Mouse (Mus musculus) forebrain, embryonic 12.5 days (tissue): ENCODE results near the gene Lrp1. TPM values are rescaled to one million over a fixed set of nuclear protein-coding genes. Genes with fewer than 3 reads are reported as not detected.

Experiments
- ATAC-seq: fragments of 200-750 bp; cut with Nextera tagmentation; 2 replicates; pipeline ENCODE4 v1.8.0; 2017; ENCODE audit warnings: moderate TSS enrichment; ENCODE audit not compliant: low FRiP score
- H3K27ac ChIP-seq: fragments of 300-500 bp; sonication (generic); 2 replicates; pipeline ENCODE4 v1.5.1; 2016; ENCODE audit warnings: mild to moderate bottlenecking
- H3K27me3 ChIP-seq: fragments of 300-500 bp; sonication (generic); 2 replicates; pipeline ENCODE4 v1.6.1; 2016; ENCODE audit warnings: mild to moderate bottlenecking
- H3K36me3 ChIP-seq: fragments of 300-500 bp; sonication (generic); replicated peaks from 2 replicates; pipeline ENCODE4 v1.6.1; 2016; ENCODE audit warnings: mild to moderate bottlenecking
- H3K4me1 ChIP-seq: fragments of 300-500 bp; sonication (generic); 2 replicates; pipeline ENCODE4 v1.6.1; 2016
- H3K4me2 ChIP-seq: fragments of 300-500 bp; sonication (generic); 2 replicates; pipeline ENCODE4 v1.6.1; 2016; ENCODE audit warnings: mild to moderate bottlenecking, moderate library complexity
- H3K4me3 ChIP-seq: fragments of 300-500 bp; sonication (generic); replicated peaks from 2 replicates; pipeline ENCODE4 v1.5.1; 2016; ENCODE audit warnings: mild to moderate bottlenecking
- H3K9ac ChIP-seq: fragments of 300-500 bp; sonication (generic); 2 replicates; pipeline ENCODE4 v1.6.1; 2016; ENCODE audit warnings: mild to moderate bottlenecking
- H3K9me3 ChIP-seq: fragments of 300-500 bp; sonication (generic); 2 replicates; pipeline ENCODE4 v1.6.1; 2016
- WGBS: fragments of 180-500 bp; shearing (Covaris S2); methylation state at CpG from one replicate; pipeline ENCODE4 v1.1.7; 2016; 5-methylcytosine and 5-hydroxymethylcytosine counted together
- polyA plus RNA-seq: library from polyadenylated mRNA; unstranded; fragments of >200 nt; fragmentation: Nextera tagmentation; extraction: Ambion mirVana; gene quantifications from 2 replicates; pipeline ENCODE4 v1.2.1, GENCODE M21; 2016

The Lrp1 gene
- 81.4 and 81.8 TPM in 2 replicates for polyA plus RNA-seq

DNA sequence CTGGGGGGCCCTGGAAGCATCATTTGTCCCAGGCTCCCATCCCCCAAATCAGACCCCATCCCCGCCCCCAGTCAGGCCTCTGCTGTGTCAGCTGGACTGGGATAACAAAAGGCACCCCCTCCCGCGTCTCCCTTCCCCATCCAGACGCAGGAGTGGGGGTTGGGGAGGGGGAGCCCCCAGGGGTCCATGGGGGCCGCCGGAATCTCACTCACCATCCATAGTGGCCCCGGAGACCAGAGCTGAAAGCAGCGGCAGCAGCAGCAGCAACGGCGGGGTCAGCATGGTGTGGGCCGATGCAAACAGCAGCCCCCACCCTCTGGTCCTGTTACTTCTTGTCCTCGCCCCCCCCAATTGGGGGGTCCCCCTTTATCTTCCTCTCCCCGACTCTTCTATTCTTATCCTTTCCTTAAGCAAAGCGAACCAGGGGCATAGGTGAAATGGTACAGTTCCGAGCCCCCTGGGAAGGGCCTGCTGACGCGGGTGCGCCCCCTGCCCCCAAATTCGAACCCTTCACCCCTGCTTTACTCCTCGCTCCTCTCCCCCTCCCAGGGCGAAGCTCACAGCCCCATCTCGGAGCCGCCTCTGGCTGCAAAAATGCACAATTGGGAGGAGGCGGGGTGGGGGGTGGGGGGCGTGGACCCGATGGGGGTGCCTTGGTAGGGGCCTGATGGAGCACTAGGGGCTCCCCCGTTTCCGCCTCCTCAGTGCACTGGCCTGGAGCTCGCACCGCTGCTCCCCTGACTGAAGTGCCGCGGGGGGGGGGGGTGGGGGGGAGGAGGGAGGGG, at the start of gene Lrp1:
Gene Lrp1 (minus strand): TSS at position 743 of the 785 bp plus-strand sequence.
- ATAC-seq: peak; percentile 83
- Histone ChIP-seq H3K4me1 (peaks cover 56% of the 10 kb centered on the region), H3K27me3 (no peaks in the 10 kb centered on the region), H3K4me3 (peak within 1 kb of the TSS; percentile 74), H3K9me3 (no peaks in the 10 kb centered on the region), H3K27ac (peak within 1 kb of the TSS; percentile 89), H3K9ac (peak within 1 kb of the TSS; percentile 89), H3K36me3 (no peaks in the 10 kb centered on the region), H3K4me2 (peak within 1 kb of the TSS; percentile 65)
- under 1% methylated on average over 27 of the region's 32 CpGs for WGBS

GRCm38 (mm10) chr10:127670185-127670584, 49.2 kb upstream of the Lrp1 start:
- Histone ChIP-seq H3K27ac (no peak overlapping the region), H3K27me3 (peaks cover 47% of the 10 kb centered on the region), H3K4me1 (peaks cover 42% of the 10 kb centered on the region), H3K9me3 (no peaks in the 10 kb centered on the region), H3K36me3 (no peaks in the 10 kb centered on the region), H3K4me2 (no peak overlapping the region), H3K9ac (no peak overlapping the region), H3K4me3 (no peak overlapping the region)
- ATAC-seq: no peak
- 90% methylated on average over 2 of the region's 2 CpGs for WGBS

- 33% methylated on average over 7 of the region's 7 CpGs for WGBS
- H3K27ac ChIP-seq: 0 out of 2 replicates have a peak overlapping the region, but pooled peaks have one; percentile 5
- ATAC-seq: no peak
- H3K27me3 ChIP-seq: peaks cover 57% of the 10 kb centered on the region
- H3K4me1 ChIP-seq: peaks cover 51% of the 10 kb centered on the region
- H3K36me3 ChIP-seq: no peaks in the 10 kb centered on the region
- peak overlapping the region; percentile 97; the same call in 1 of the 2 replicates for H3K4me2 ChIP-seq
- no peak overlapping the region for H3K9ac ChIP-seq
- no peaks in the 10 kb centered on the region for H3K9me3 ChIP-seq
- no peak overlapping the region for H3K4me3 ChIP-seq
Observed at GRCm38 (mm10) chr10:127669170-127669569, 48.2 kb upstream of the Lrp1 start.

DNA sequence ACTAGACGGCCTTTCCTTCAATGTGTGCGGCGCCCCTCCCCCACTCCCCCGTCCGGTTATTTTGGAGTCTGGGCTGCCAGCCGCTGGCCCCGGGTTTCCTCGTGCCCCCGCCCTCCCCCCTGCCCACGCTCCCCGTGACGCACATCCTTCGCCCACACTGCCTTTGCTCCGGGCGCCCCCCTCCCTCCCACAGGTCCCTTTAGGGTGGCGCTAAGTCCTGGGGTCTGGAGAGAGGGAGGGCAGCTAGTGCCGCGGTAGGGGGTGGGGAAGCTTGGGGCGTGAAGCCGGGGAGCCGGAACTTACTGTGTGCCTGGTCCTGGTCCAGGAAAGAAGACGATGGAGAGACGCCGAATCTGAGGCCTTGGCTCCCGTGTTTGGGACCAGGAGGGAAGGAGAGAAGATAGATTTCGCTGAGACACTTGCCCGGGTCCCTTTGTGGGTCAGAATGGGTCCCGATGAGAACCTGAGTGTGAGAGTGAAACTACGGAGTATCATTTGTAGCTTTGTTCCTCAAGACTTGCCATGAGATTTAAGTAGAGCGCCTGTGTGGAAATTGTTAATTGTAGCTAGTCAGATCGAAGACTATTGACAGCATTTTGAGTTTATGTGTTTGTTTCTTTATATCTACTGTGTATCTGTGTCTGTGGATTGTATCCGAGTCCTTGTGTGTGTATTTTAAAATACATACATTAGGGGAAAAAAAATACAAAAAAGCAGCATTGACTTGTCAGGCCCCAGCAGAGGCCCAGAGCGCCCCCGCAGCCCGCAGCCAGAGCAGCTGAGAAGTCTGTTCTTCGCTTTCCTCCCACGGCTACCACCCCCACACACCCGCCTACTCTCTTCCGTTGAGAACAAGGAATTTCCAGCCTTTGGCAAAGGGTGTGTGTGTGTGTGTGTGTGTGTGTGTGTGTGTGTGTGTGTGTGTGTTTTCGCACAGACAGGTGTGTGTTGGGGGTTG, 47.4 kb upstream of the Lrp1 start, which contains the start of gene Nab2:
Gene Nab2 (minus strand): TSS at position 476 of the 958 bp plus-strand sequence.
- peak; percentile 28; the same call in 1 of the 2 replicates for ATAC-seq

DNA sequence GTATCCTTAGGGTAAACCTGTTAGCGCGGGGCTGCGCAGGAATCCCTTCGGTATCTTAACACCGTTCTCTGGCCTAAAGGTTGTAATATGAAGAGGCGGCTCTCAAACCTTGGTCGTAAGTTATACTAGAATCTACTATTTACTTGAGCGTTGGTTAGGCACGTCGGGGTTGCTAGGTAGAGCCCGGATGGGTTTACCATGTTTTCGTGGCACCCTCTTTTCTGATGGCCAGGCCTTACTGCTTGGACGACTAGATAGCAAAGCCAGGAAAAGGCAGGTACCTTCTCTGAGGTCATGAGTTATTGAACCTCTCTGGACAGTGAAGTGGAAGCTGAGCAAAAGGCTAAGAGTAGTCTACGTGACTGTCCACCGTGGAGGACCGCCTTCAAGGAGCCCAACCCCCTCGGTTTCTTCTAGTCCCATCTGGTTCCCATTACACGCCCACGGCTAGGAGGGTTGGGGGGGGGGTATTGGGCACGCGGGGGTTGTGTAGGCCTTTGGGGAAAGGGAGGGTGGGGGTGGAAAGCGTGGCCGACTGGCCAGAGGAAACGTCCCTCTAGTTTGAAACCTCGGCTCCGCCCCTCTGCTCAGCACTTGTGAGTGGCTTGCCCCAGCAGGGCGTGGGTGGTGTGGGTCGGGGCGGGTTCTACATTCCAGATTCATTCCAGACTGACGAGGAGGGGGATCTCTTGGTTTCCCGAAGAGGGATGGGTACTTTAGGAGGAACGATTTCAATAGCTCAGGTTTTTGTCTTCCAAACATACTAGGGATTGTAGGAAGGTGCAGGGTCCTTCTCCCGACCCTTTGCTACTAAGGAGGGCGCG, 46.5 kb upstream of the Lrp1 start:
- Histone ChIP-seq H3K4me3 (peak overlapping the region; percentile 57), H3K4me1 (peaks cover 59% of the 10 kb centered on the region), H3K27ac (peak overlapping the region; percentile 74), H3K9me3 (no peaks in the 10 kb centered on the region), H3K36me3 (no peaks in the 10 kb centered on the region), H3K4me2 (peak overlapping the region; percentile 97), H3K27me3 (peaks cover 74% of the 10 kb centered on the region), H3K9ac (peak overlapping the region; percentile 70)
- ATAC-seq: peak; percentile 31; the same call in 1 of the 2 replicates
- 2% methylated on average over 35 of the region's 35 CpGs for WGBS

More for the DNA sequence above, 47.4 kb upstream of the Lrp1 start, which contains the start of gene Nab2:
- Histone ChIP-seq H3K27ac (peak within 1 kb of the TSS; percentile 74), H3K27me3 (peaks cover 65% of the 10 kb centered on the region), H3K36me3 (no peaks in the 10 kb centered on the region), H3K4me2 (peak within 1 kb of the TSS; percentile 97), H3K4me1 (peaks cover 54% of the 10 kb centered on the region), H3K9me3 (no peaks in the 10 kb centered on the region), H3K4me3 (peak within 1 kb of the TSS; percentile 57), H3K9ac (peak within 1 kb of the TSS; percentile 58)
- WGBS: 4% methylated on average over 40 of the region's 40 CpGs

DNA sequence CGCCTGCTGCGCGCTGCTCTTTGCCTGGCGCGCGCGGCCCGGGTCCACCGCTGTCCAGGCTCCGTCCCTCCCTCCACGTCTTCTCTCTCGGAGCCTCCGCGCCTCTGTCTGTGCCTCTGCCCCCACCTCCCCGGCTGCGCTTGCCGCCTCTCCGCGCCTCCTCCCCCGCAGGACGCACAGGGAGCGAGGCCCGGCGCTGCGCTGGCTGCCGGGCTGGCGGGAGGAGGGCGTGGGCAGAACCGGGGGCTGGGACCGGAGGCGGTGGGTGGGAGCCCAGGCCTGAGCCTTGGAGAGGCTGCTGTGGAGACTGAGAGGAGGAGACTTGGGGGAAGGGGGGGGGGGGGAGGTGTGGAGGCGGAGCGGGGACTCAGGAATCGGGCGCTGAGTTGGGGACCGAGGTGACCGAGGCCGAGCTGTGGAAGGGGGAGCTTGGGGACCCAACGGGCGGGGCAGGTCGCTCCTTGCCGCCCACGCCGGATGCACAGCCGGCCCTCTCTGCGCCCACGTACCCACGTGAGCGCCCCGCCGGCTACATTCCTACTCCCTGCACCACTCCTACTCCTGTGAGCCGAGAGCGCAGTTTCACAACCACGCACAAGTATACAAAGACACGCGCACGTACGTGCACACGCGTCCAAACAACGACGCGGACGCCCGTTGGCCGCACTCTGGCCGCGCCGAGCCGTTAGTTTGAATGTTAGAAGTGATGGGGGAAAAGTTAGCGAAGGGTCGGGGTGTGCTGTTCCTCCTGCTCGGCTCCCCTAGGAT, 45.7 kb upstream of the Lrp1 start, which contains the start of gene Nemp1:
Gene Nemp1 (plus strand): TSS at position 401 of the 768 bp plus-strand sequence.
- Histone ChIP-seq H3K4me1 (peaks cover 67% of the 10 kb centered on the region), H3K9me3 (no peaks in the 10 kb centered on the region), H3K4me3 (peak within 1 kb of the TSS; percentile 57), H3K36me3 (no peaks in the 10 kb centered on the region), H3K9ac (peak within 1 kb of the TSS; percentile 70), H3K27me3 (peaks cover 82% of the 10 kb centered on the region), H3K27ac (peak within 1 kb of the TSS; percentile 56), H3K4me2 (peak within 1 kb of the TSS; percentile 97)
- ATAC-seq: peak; percentile 61
- under 1% methylated on average over 65 of the region's 73 CpGs for WGBS

- no peaks in the 10 kb centered on the region for H3K36me3 ChIP-seq
- peak overlapping the region; percentile 97 for H3K4me2 ChIP-seq
- peak overlapping the region; percentile 70 for H3K9ac ChIP-seq
- H3K27ac ChIP-seq: 0 out of 2 replicates have a peak overlapping the region, but pooled peaks have one; percentile 56
- 1% methylated on average over 14 of the region's 14 CpGs for WGBS
- no peak for ATAC-seq
- H3K27me3 ChIP-seq: peaks cover 93% of the 10 kb centered on the region
- H3K9me3 ChIP-seq: no peaks in the 10 kb centered on the region
- H3K4me3 ChIP-seq: peak overlapping the region; percentile 57
- H3K4me1 ChIP-seq: peaks cover 73% of the 10 kb centered on the region
Observed at GRCm38 (mm10) chr10:127665366-127666181, 44.6 kb upstream of the Lrp1 start.

- Histone ChIP-seq H3K27ac (no peak overlapping the region), H3K4me1 (peaks cover 73% of the 10 kb centered on the region), H3K9me3 (no peaks in the 10 kb centered on the region), H3K27me3 (peaks cover 99% of the 10 kb centered on the region), H3K4me3 (no peak overlapping the region), H3K4me2 (peak overlapping the region; percentile 97), H3K36me3 (no peaks in the 10 kb centered on the region), H3K9ac (no peak overlapping the region)
- WGBS: 12% methylated on average over 13 of the region's 13 CpGs
- ATAC-seq: no peak
Observed at GRCm38 (mm10) chr10:127664891-127665290, 43.9 kb upstream of the Lrp1 start.

- no peaks in the 10 kb centered on the region for H3K36me3 ChIP-seq
- WGBS: 11% methylated on average over 16 of the region's 16 CpGs
- H3K4me1 ChIP-seq: peaks cover 72% of the 10 kb centered on the region
- H3K4me2 ChIP-seq: peak overlapping the region; percentile 97; the same call in 1 of the 2 replicates
- H3K4me3 ChIP-seq: no peak overlapping the region
- H3K27ac ChIP-seq: no peak overlapping the region
- H3K27me3 ChIP-seq: peaks cover 99% of the 10 kb centered on the region
- ATAC-seq: no peak
- H3K9ac ChIP-seq: no peak overlapping the region
- no peaks in the 10 kb centered on the region for H3K9me3 ChIP-seq
Observed at GRCm38 (mm10) chr10:127664166-127664565, 43.2 kb upstream of the Lrp1 start.

GRCm38 (mm10) chr10:127663590-127663989, 42.6 kb upstream of the Lrp1 start:
- Histone ChIP-seq H3K4me2 (no peak overlapping the region), H3K9me3 (no peaks in the 10 kb centered on the region), H3K9ac (no peak overlapping the region), H3K36me3 (no peaks in the 10 kb centered on the region), H3K27ac (no peak overlapping the region), H3K4me3 (no peak overlapping the region), H3K27me3 (peaks cover 93% of the 10 kb centered on the region), H3K4me1 (peaks cover 66% of the 10 kb centered on the region)
- WGBS: 21% methylated on average over 5 of the region's 5 CpGs
- ATAC-seq: no peak
